Mouse (Mus musculus) CH12F3 (cell line): Measurements from ENCODE around the gene Fam168a.

ENCODE experiments used
- in situ Hi-C: fragments of 300-500 bp; cut with MboI; formaldehyde crosslinking; loops from 2 replicates; pipeline ENCODE4 v1.14.3; 2020; ENCODE audit warnings: low sequenced_read_pairs

The Fam168a gene

DNA sequence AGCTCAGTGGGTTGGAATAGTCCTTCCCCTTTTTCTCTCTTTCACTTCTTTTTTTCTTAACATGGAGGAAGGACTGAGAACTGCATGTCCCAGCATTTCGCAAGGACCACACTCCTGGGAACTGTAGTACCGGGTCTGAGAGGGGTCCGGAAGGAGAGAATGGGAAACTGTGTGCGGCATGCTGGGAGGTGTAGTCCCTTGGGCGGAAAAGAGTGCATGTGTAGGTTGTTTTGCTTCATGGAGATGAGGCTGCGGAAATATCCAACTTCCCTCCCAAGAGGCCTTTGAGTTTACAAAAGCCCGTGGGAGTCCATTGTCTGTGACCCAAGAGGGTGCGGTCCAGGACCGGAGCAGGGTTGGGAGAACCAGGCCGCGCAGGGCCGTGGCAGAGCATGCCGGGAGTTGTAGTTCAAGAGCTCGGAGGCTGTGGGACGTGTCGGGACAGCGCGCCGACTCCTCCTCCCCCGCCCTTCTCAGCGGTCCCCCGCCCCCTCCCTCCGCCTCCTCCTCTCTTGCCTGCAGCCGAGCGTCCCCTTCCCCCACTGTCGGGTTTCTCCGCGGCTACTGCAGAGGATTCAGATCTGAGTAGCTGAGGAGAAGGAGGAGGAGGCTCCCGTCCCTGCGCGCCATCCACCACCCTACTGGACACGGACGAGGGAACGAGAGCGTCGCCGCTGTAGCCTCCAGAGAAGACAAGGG is at the start of gene Fam168a:
Gene Fam168a, plus strand, starts transcription at position 493 of the 699 bp plus-strand sequence.
- in situ Hi-C loops = no loop called here

GRCm38 (mm10) chr7:100656739-100657138 is 49.7 kb upstream of the Fam168a start:
- in situ Hi-C loops = no loop called here

GRCm38 (mm10) chr7:100658093-100658578 is 48.3 kb upstream of the Fam168a start:
- in situ Hi-C loops = no loop called here

GRCm38 (mm10) chr7:100661264-100661663 is 45.2 kb upstream of the Fam168a start:
- in situ Hi-C loops = no loop called here

GRCm38 (mm10) chr7:100662231-100662630 is 44.2 kb upstream of the Fam168a start, which contains the start of gene Plekhb1:
Plekhb1 (minus strand) TSS chr7:100662414.
- in situ Hi-C loops = no loop called here

GRCm38 (mm10) chr7:100663190-100663589 is 43.2 kb upstream of the Fam168a start:
- in situ Hi-C loops = no loop called here

DNA sequence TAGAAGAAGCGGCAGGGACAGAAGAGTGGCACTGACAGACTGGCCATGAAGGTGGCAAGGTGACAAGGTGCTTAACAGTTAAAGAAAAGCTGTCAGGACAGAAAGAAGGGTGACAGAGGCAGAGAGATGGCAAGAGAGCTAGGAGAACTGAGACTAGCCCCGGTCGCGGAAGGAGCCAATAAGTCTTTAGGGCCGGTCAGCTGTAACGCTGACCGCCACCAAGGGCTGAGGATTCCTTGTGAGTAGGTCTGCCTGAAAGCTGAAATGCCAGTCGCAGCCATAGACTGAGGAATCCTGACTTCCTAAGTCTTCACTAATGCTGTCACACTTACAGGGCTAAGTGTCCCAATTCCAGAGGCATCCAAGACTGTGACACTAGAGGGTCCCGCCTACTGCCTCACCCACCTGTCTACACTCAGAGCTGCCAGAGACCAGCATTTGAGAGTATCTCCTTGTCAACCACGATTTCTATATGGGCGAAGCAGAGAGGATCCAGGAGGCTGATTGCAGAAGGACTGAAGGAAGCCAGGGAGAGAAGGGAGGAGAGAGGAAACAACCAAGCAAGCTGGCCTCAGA is 42.6 kb upstream of the Fam168a start:
- in situ Hi-C loops = no loop called here

GRCm38 (mm10) chr7:100670646-100671045 is 35.8 kb upstream of the Fam168a start:
- in situ Hi-C loops = no loop called here

DNA sequence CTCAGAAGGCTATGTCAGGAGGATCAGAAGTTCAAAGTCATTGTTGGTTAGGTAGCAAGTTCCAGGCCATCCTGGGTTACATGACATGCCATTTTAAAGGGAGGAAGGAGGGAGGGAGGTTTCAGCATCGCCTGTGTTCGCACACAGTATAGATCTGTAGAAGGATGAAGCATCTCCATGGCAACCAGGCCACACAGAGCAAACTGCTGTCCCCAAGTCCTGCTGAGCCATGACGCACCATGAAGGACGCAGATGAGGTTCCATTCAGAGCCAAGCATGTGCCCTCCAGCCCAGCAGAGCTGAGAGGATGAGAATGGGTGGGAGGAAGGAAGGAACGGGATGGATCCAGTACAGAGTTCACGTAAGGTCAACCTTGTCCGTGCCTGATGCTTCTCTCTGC is 33.0 kb upstream of the Fam168a start:
- in situ Hi-C loops = no loop called here

- in situ Hi-C loops = no loop called here
Measured at GRCm38 (mm10) chr7:100674941-100675340, 31.5 kb upstream of the Fam168a start.

GRCm38 (mm10) chr7:100678052-100678451 is 28.4 kb upstream of the Fam168a start:
- in situ Hi-C loops = no loop called here

DNA sequence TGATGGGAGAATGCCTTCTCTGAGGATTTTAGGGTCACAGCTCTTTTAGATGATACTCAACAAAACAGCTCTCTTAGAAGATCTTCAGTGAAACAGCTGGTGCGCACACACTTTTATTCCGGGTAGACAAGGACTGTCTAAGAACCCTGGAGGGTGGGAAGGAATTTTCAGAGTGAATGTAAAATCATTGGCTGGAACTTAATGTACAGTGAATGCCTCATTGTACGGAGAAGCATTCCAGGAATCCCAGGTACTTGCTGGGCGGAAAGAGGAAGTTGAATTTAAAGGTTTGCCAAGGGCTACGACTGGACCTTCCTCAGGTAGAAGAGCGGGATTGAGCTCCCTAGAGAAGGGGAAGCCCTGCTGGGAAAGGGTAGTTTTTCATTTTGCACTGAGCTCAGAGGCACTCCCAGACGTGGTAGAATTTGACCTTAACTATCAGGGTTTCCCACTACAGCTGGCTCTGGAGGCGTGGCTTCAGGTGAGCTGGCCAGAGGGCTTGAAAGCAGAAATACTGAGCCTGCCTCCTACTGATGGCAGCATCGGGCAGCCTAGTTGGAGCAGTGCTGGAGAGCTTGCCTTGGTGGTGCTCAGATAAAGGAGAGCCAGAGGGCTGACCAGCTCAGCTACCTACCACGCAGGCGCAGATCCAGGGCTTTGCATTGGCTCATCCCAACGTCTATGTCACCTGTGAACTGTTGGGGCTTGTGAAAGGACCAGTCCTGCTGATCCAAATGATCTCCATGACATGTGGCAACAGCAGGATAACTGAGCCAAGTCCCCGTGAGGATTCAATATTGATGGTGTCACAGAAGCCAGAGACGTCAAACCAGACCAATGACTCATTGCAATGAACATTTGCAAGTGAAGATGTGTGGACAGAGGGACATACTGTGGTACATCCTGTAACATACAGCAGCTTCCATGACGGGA is 27.2 kb upstream of the Fam168a start:
- in situ Hi-C loops = no loop called here

GRCm38 (mm10) chr7:100681132-100681531 is 25.3 kb upstream of the Fam168a start:
- in situ Hi-C loops = no loop called here

GRCm38 (mm10) chr7:100683241-100683640 is 23.2 kb upstream of the Fam168a start:
- in situ Hi-C loops = no loop called here

DNA sequence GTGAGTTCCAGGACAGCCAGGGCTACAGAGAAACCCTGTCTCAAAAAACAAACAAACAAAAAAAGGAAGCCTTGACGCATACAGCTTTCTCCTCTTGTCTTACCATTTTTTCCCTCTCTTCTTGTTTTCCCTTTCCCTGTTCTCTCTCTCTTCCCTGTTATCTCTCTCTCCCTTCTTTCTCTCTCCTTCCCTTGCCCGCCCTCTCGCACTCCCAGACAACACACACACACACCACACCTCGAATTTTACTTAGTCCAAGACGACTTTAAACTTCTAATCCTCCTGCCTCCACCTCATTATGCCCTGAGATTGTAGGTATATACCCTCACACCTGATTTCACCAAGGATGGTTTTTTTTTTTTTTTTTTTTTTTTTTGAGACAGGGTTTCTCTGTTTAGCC is 22.4 kb upstream of the Fam168a start:
- in situ Hi-C loops = no loop called here

DNA sequence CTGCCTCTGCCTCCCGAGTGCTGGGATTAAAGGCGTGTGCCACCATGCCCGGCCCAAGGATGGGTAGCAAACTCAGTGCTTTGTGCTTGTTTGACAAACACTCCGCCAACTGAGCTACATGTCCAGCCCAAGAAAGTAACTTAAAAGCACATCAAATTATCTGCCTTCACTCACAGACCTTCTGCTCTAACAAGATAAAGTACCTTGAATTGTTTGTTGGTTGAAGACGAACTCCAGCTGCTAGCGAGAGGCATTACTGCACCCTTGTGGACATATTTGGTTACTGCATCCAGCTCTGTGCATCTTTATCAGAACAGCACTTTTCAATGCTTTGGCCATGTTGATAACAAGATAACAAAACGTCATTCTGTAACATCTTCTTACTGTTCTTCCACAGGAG is 21.9 kb upstream of the Fam168a start:
- in situ Hi-C loops = no loop called here

- in situ Hi-C loops = no loop called here
Measured at GRCm38 (mm10) chr7:100685061-100686030, 21.1 kb upstream of the Fam168a start.

DNA sequence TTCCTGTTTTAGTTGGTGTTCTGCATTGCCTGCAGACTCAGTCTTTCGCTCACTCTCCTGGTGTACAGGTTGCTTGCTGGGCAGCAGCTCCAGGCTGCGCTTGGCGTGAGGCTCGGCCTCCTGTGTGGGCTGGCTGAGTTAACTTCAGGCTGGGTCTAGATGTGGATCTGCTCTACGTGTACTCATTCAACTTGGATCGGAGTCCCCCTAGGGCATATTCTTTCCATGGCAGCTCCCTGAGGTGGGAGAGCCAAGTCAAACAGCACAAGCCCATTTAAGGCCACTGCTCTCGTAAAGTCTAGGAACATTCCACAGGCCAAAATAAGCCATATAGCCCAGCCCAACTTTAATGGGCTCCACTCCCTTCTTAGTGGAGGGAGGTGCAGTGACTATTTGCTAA is 18.0 kb upstream of the Fam168a start:
- in situ Hi-C loops = no loop called here

DNA sequence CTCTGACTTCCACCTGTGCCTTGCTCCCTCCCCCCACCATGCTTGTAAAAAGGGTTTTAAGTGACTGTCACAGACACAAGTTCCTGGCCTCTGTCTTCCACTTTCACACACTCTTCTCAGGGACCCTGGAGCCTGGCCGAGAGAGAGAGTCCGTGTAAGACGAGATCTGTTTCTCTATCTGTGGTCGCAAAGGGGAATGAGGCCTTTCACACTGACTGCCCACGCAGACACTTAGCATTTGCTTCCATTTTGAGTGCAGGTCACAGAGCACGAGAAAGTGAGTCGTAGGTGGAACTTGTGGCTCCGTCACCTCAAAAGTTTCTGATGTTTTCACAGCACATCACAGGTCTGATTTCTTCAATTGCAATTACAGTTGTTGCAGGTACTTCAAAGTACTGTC is 13.2 kb upstream of the Fam168a start:
- in situ Hi-C loops = no loop called here
